Mouse (Mus musculus): ENCODE results near the gene Cdk5r1. TPM values are rescaled to one million over a fixed set of nuclear protein-coding genes. Genes with fewer than 3 reads are reported as not detected.

The Cdk5r1 gene
- polyA plus RNA-seq, 1 experiment from 2014 or later = 0.72 TPM

- WGBS = 54% methylated on average over 11 of the region's 11 CpGs
- H3K4me3 ChIP-seq = no peak overlapping the region
- peaks cover 41% of the 10 kb centered on the region for H3K4me1 ChIP-seq
- peak overlapping the region; percentile 52 for H3K27ac ChIP-seq
- DNase-seq (ENCODE audit: low spot score) = no peak
- H3K27me3 ChIP-seq (ENCODE audit: insufficient read depth, poor library complexity, severe bottlenecking) = no peaks in the 10 kb centered on the region
- H3K9me3 ChIP-seq = no peaks in the 10 kb centered on the region
- no peaks in the 10 kb centered on the region for H3K36me3 ChIP-seq
Measured at GRCm38 (mm10) chr11:80498328-80499070, 21.7 kb downstream of the Cdk5r1 start.

- no peak for DNase-seq (ENCODE audit: low spot score)
- H3K27me3 ChIP-seq (ENCODE audit: insufficient read depth, poor library complexity, severe bottlenecking) = no peaks in the 10 kb centered on the region
- H3K4me3 ChIP-seq = no peak overlapping the region
- peak overlapping the region; percentile 52; the same call in 1 of the 2 replicates for H3K27ac ChIP-seq
- H3K4me1 ChIP-seq = peaks cover 52% of the 10 kb centered on the region
- H3K9me3 ChIP-seq = no peaks in the 10 kb centered on the region
- 67% methylated on average over 4 of the region's 4 CpGs for WGBS
- no peaks in the 10 kb centered on the region for H3K36me3 ChIP-seq
Measured at GRCm38 (mm10) chr11:80499550-80499952, 22.7 kb downstream of the Cdk5r1 start.

GRCm38 (mm10) chr11:80503281-80503680, 26.5 kb downstream of the Cdk5r1 start:
- WGBS = 84% methylated on average over 6 of the region's 6 CpGs
- H3K4me1 ChIP-seq = peaks cover 45% of the 10 kb centered on the region
- 0 out of 2 replicates have a peak overlapping the region, but pooled peaks have one; percentile 57 for H3K27ac ChIP-seq

GRCm38 (mm10) chr11:80503726-80504452, 27.1 kb downstream of the Cdk5r1 start:
- Histone ChIP-seq H3K27ac (peak overlapping the region; percentile 57; the same call in 1 of the 2 replicates), H3K4me1 (peaks cover 44% of the 10 kb centered on the region), H3K4me3 (peak overlapping the region; percentile 9; the same call in 1 of the 2 replicates), H3K27me3 (ENCODE audit: insufficient read depth, poor library complexity, severe bottlenecking) (no peaks in the 10 kb centered on the region), H3K36me3 (no peaks in the 10 kb centered on the region), H3K9me3 (no peaks in the 10 kb centered on the region)
- peak; percentile 74 for DNase-seq (ENCODE audit: low spot score)
- 42% methylated on average over 13 of the region's 13 CpGs for WGBS

More at GRCm38 (mm10) chr11:80503281-80503680, 26.5 kb downstream of the Cdk5r1 start:
- no peak overlapping the region for H3K4me3 ChIP-seq
- H3K36me3 ChIP-seq = no peaks in the 10 kb centered on the region
- H3K9me3 ChIP-seq = no peaks in the 10 kb centered on the region
- DNase-seq (ENCODE audit: low spot score) = no peak
- H3K27me3 ChIP-seq (ENCODE audit: insufficient read depth, poor library complexity, severe bottlenecking) = no peaks in the 10 kb centered on the region

- Histone ChIP-seq H3K27ac (peak overlapping the region; percentile 57; the same call in 1 of the 2 replicates), H3K27me3 (ENCODE audit: insufficient read depth, poor library complexity, severe bottlenecking) (no peaks in the 10 kb centered on the region), H3K9me3 (no peaks in the 10 kb centered on the region), H3K4me1 (peaks cover 40% of the 10 kb centered on the region), H3K4me3 (no peak overlapping the region), H3K36me3 (no peaks in the 10 kb centered on the region)
- peak; percentile 70 for DNase-seq (ENCODE audit: low spot score)
- WGBS = 41% methylated on average over 6 of the region's 6 CpGs
Measured at GRCm38 (mm10) chr11:80504519-80505385, 27.9 kb downstream of the Cdk5r1 start.

GRCm38 (mm10) chr11:80505581-80505980, 28.8 kb downstream of the Cdk5r1 start:
- H3K27ac ChIP-seq = no peak overlapping the region
- no peaks in the 10 kb centered on the region for H3K9me3 ChIP-seq
- no peaks in the 10 kb centered on the region for H3K27me3 ChIP-seq (ENCODE audit: insufficient read depth, poor library complexity, severe bottlenecking)
- 77% methylated on average over 3 of the region's 3 CpGs for WGBS
- H3K4me1 ChIP-seq = peaks cover 39% of the 10 kb centered on the region
- DNase-seq (ENCODE audit: low spot score) = no peak
- no peaks in the 10 kb centered on the region for H3K36me3 ChIP-seq
- no peak overlapping the region for H3K4me3 ChIP-seq

- H3K36me3 ChIP-seq = no peaks in the 10 kb centered on the region
- no peaks in the 10 kb centered on the region for H3K27me3 ChIP-seq (ENCODE audit: insufficient read depth, poor library complexity, severe bottlenecking)
- H3K4me1 ChIP-seq = peaks cover 39% of the 10 kb centered on the region
- DNase-seq (ENCODE audit: low spot score) = no peak
- H3K4me3 ChIP-seq = no peak overlapping the region
- no peaks in the 10 kb centered on the region for H3K9me3 ChIP-seq
- H3K27ac ChIP-seq = no peak overlapping the region
Measured at GRCm38 (mm10) chr11:80506483-80506882, 29.7 kb downstream of the Cdk5r1 start.

GRCm38 (mm10) chr11:80507791-80508190, 31.0 kb downstream of the Cdk5r1 start:
- H3K4me3 ChIP-seq = no peak overlapping the region
- H3K4me1 ChIP-seq = peaks cover 39% of the 10 kb centered on the region
- peak overlapping the region; percentile 85 for H3K27ac ChIP-seq
- no peaks in the 10 kb centered on the region for H3K9me3 ChIP-seq
- H3K27me3 ChIP-seq (ENCODE audit: insufficient read depth, poor library complexity, severe bottlenecking) = no peaks in the 10 kb centered on the region
- no peaks in the 10 kb centered on the region for H3K36me3 ChIP-seq
- DNase-seq (ENCODE audit: low spot score) = no peak
- 82% methylated on average over 6 of the region's 6 CpGs for WGBS

GRCm38 (mm10) chr11:80508361-80509175, 31.7 kb downstream of the Cdk5r1 start:
- DNase-seq (ENCODE audit: low spot score) = no peak
- Histone ChIP-seq H3K4me1 (peaks cover 36% of the 10 kb centered on the region), H3K4me3 (peak overlapping the region; percentile 47), H3K27me3 (ENCODE audit: insufficient read depth, poor library complexity, severe bottlenecking) (no peaks in the 10 kb centered on the region), H3K36me3 (no peaks in the 10 kb centered on the region), H3K9me3 (no peaks in the 10 kb centered on the region), H3K27ac (peak overlapping the region; percentile 85)
- 23% methylated on average over 19 of the region's 19 CpGs for WGBS

- no peaks in the 10 kb centered on the region for H3K9me3 ChIP-seq
- peak overlapping the region; percentile 47 for H3K4me3 ChIP-seq
- H3K27me3 ChIP-seq (ENCODE audit: insufficient read depth, poor library complexity, severe bottlenecking) = no peaks in the 10 kb centered on the region
- H3K4me1 ChIP-seq = peaks cover 30% of the 10 kb centered on the region
- 61% methylated on average over 5 of the region's 5 CpGs for whole genome bisulfite sequencing
- no peak for DNase-seq (ENCODE audit: low spot score)
- no peaks in the 10 kb centered on the region for H3K36me3 ChIP-seq
- H3K27ac ChIP-seq = peak overlapping the region; percentile 85
Measured at GRCm38 (mm10) chr11:80509176-80509506, 32.3 kb downstream of the Cdk5r1 start.

- Histone ChIP-seq H3K4me3 (no peak overlapping the region), H3K4me1 (peaks cover 25% of the 10 kb centered on the region), H3K9me3 (no peaks in the 10 kb centered on the region), H3K36me3 (no peaks in the 10 kb centered on the region), H3K27me3 (ENCODE audit: insufficient read depth, poor library complexity, severe bottlenecking) (0 out of 2 replicates have a peak, but pooled peaks cover 3% of the 10 kb centered on the region), H3K27ac (no peak overlapping the region)
- DNase-seq (ENCODE audit: low spot score) = no peak
- WGBS = 79% methylated on average over 10 of the region's 10 CpGs
Measured at GRCm38 (mm10) chr11:80510124-80510523, 33.3 kb downstream of the Cdk5r1 start.
